Mouse (Mus musculus): ENCODE measurements at regions not wholly inside any gene's neighbourhood (a gene's known extent, or its start where the extent isn't known, plus 50 kb on each side); places are given as distances from the start of the nearest gene placed in this dataset.
A peak's percentile ranks its signal among the peaks of the same experiment; 100 is the strongest.

GRCm38 (mm10) chr9:89532435-89532834, 90.5 kb downstream of the Minar1 start:
- Histone ChIP-seq H3K4me2 (ENCODE audit: low read length) (no peak overlapping the region), H3K4me1 (ENCODE audit: control insufficient read depth, insufficient read depth, low read depth, low read length) (no peaks in the 10 kb centered on the region), H3K9ac (ENCODE audit: low read depth, low read length) (no peak overlapping the region), H3K9me3 (ENCODE audit: control insufficient read depth, low read length) (no peaks in the 10 kb centered on the region), H3K27ac (ENCODE audit: low read depth, low read length) (no peak overlapping the region), H3K27me3 (replicated peaks; ENCODE audit: control insufficient read depth, insufficient read depth, low read length) (no peaks in the 10 kb centered on the region), H3K36me3 (ENCODE audit: control insufficient read depth, insufficient read depth, low read length) (no peaks in the 10 kb centered on the region), H3K4me3 (ENCODE audit: low read length) (no peak overlapping the region)
- 82% methylated on average over 2 of the region's 2 CpGs for WGBS
- ATAC-seq, result no peak

GRCm38 (mm10) chr9:89524137-89524536, 98.8 kb downstream of the Minar1 start:
- no peak overlapping the region for H3K4me3 ChIP-seq (ENCODE audit: low read length)
- WGBS, result 79% methylated on average over 1 of the region's 1 CpGs
- H3K4me2 ChIP-seq (ENCODE audit: low read length), result no peak overlapping the region
- ATAC-seq, result peak; percentile 50
- no peaks in the 10 kb centered on the region for H3K9me3 ChIP-seq (ENCODE audit: control insufficient read depth, low read length)
- H3K27me3 ChIP-seq (replicated peaks; ENCODE audit: control insufficient read depth, insufficient read depth, low read length), result no peaks in the 10 kb centered on the region
- H3K4me1 ChIP-seq (ENCODE audit: control insufficient read depth, insufficient read depth, low read depth, low read length), result no peaks in the 10 kb centered on the region
- H3K36me3 ChIP-seq (ENCODE audit: control insufficient read depth, insufficient read depth, low read length), result no peaks in the 10 kb centered on the region
- no peak overlapping the region for H3K9ac ChIP-seq (ENCODE audit: low read depth, low read length)
- H3K27ac ChIP-seq (ENCODE audit: low read depth, low read length), result no peak overlapping the region

- Histone ChIP-seq H3K9ac (ENCODE audit: low read depth, low read length) (no peak overlapping the region), H3K9me3 (ENCODE audit: control insufficient read depth, low read length) (no peaks in the 10 kb centered on the region), H3K4me2 (ENCODE audit: low read length) (no peak overlapping the region), H3K36me3 (ENCODE audit: control insufficient read depth, insufficient read depth, low read length) (no peaks in the 10 kb centered on the region), H3K4me1 (ENCODE audit: control insufficient read depth, insufficient read depth, low read depth, low read length) (no peaks in the 10 kb centered on the region), H3K4me3 (ENCODE audit: low read length) (no peak overlapping the region), H3K27ac (ENCODE audit: low read depth, low read length) (no peak overlapping the region), H3K27me3 (replicated peaks; ENCODE audit: control insufficient read depth, insufficient read depth, low read length) (no peaks in the 10 kb centered on the region)
- 53% methylated on average over 3 of the region's 3 CpGs for WGBS
- ATAC-seq, result peak; percentile 74
These were observed 99.2 kb downstream of the Minar1 start for GRCm38 (mm10) chr9:89523705-89524104.

- Histone ChIP-seq H3K4me3 (ENCODE audit: low read length) (no peak overlapping the region), H3K27ac (ENCODE audit: low read depth, low read length) (no peak overlapping the region), H3K9me3 (ENCODE audit: control insufficient read depth, low read length) (no peaks in the 10 kb centered on the region), H3K9ac (ENCODE audit: low read depth, low read length) (no peak overlapping the region), H3K36me3 (ENCODE audit: control insufficient read depth, insufficient read depth, low read length) (no peaks in the 10 kb centered on the region), H3K4me1 (ENCODE audit: control insufficient read depth, insufficient read depth, low read depth, low read length) (no peaks in the 10 kb centered on the region), H3K4me2 (ENCODE audit: low read length) (no peak overlapping the region), H3K27me3 (replicated peaks; ENCODE audit: control insufficient read depth, insufficient read depth, low read length) (no peaks in the 10 kb centered on the region)
- ATAC-seq, result no peak
- 89% methylated on average over 6 of the region's 6 CpGs for WGBS
These were observed 114.4 kb downstream of the Minar1 start for GRCm38 (mm10) chr9:89508407-89509101.

- Histone ChIP-seq H3K4me2 (ENCODE audit: low read length) (no peak overlapping the region), H3K27me3 (replicated peaks; ENCODE audit: control insufficient read depth, insufficient read depth, low read length) (no peaks in the 10 kb centered on the region), H3K9ac (ENCODE audit: low read depth, low read length) (no peak overlapping the region), H3K4me3 (ENCODE audit: low read length) (no peak overlapping the region), H3K9me3 (ENCODE audit: control insufficient read depth, low read length) (no peaks in the 10 kb centered on the region), H3K36me3 (ENCODE audit: control insufficient read depth, insufficient read depth, low read length) (no peaks in the 10 kb centered on the region), H3K4me1 (ENCODE audit: control insufficient read depth, insufficient read depth, low read depth, low read length) (peaks cover 2% of the 10 kb centered on the region), H3K27ac (ENCODE audit: low read depth, low read length) (no peak overlapping the region)
- 90% methylated on average over 2 of the region's 2 CpGs for WGBS
- ATAC-seq, result no peak
These were observed 120.8 kb downstream of the Minar1 start for GRCm38 (mm10) chr9:89502083-89502482.

GRCm38 (mm10) chr9:89497399-89497749, 125.6 kb downstream of the Minar1 start:
- peak; percentile 66 for ATAC-seq
- Histone ChIP-seq H3K27me3 (replicated peaks; ENCODE audit: control insufficient read depth, insufficient read depth, low read length) (no peaks in the 10 kb centered on the region), H3K36me3 (ENCODE audit: control insufficient read depth, insufficient read depth, low read length) (no peaks in the 10 kb centered on the region), H3K4me1 (ENCODE audit: control insufficient read depth, insufficient read depth, low read depth, low read length) (peaks cover 3% of the 10 kb centered on the region), H3K4me2 (ENCODE audit: low read length) (peak overlapping the region; percentile 1; the same call in 1 of the 2 replicates), H3K9ac (ENCODE audit: low read depth, low read length) (no peak overlapping the region), H3K9me3 (ENCODE audit: control insufficient read depth, low read length) (no peaks in the 10 kb centered on the region), H3K4me3 (ENCODE audit: low read length) (no peak overlapping the region), H3K27ac (ENCODE audit: low read depth, low read length) (peak overlapping the region; percentile 65)
- 12% methylated on average over 7 of the region's 7 CpGs for WGBS

- Histone ChIP-seq H3K27ac (ENCODE audit: low read depth, low read length) (peak overlapping the region; percentile 65), H3K4me1 (ENCODE audit: control insufficient read depth, insufficient read depth, low read depth, low read length) (peaks cover 3% of the 10 kb centered on the region), H3K9me3 (ENCODE audit: control insufficient read depth, low read length) (no peaks in the 10 kb centered on the region), H3K4me3 (ENCODE audit: low read length) (no peak overlapping the region), H3K9ac (ENCODE audit: low read depth, low read length) (no peak overlapping the region), H3K27me3 (replicated peaks; ENCODE audit: control insufficient read depth, insufficient read depth, low read length) (no peaks in the 10 kb centered on the region), H3K36me3 (ENCODE audit: control insufficient read depth, insufficient read depth, low read length) (no peaks in the 10 kb centered on the region), H3K4me2 (ENCODE audit: low read length) (peak overlapping the region; percentile 1; the same call in 1 of the 2 replicates)
- 25% methylated on average over 14 of the region's 14 CpGs for WGBS
- ATAC-seq, result peak; percentile 77
These were observed 126.1 kb downstream of the Minar1 start for GRCm38 (mm10) chr9:89496729-89497398.

GRCm38 (mm10) chr9:89487601-89488000, 135.3 kb downstream of the Minar1 start:
- WGBS, result 80% methylated on average over 4 of the region's 4 CpGs
- no peaks in the 10 kb centered on the region for H3K27me3 ChIP-seq (replicated peaks; ENCODE audit: control insufficient read depth, insufficient read depth, low read length)

GRCm38 (mm10) chr9:89479406-89479805, 143.5 kb downstream of the Minar1 start:
- Histone ChIP-seq H3K27ac (ENCODE audit: low read depth, low read length) (no peak overlapping the region), H3K9me3 (ENCODE audit: control insufficient read depth, low read length) (no peaks in the 10 kb centered on the region), H3K9ac (ENCODE audit: low read depth, low read length) (no peak overlapping the region), H3K27me3 (replicated peaks; ENCODE audit: control insufficient read depth, insufficient read depth, low read length) (no peaks in the 10 kb centered on the region), H3K4me1 (ENCODE audit: control insufficient read depth, insufficient read depth, low read depth, low read length) (no peaks in the 10 kb centered on the region), H3K36me3 (ENCODE audit: control insufficient read depth, insufficient read depth, low read length) (no peaks in the 10 kb centered on the region), H3K4me2 (ENCODE audit: low read length) (no peak overlapping the region), H3K4me3 (ENCODE audit: low read length) (no peak overlapping the region)
- WGBS, result 82% methylated on average over 3 of the region's 3 CpGs
- ATAC-seq, result no peak

More at GRCm38 (mm10) chr9:89487601-89488000, 135.3 kb downstream of the Minar1 start:
- ATAC-seq, result no peak
- H3K36me3 ChIP-seq (ENCODE audit: control insufficient read depth, insufficient read depth, low read length), result no peaks in the 10 kb centered on the region
- H3K9me3 ChIP-seq (ENCODE audit: control insufficient read depth, low read length), result no peaks in the 10 kb centered on the region
- no peak overlapping the region for H3K27ac ChIP-seq (ENCODE audit: low read depth, low read length)
- H3K9ac ChIP-seq (ENCODE audit: low read depth, low read length), result no peak overlapping the region
- no peak overlapping the region for H3K4me2 ChIP-seq (ENCODE audit: low read length)
- no peaks in the 10 kb centered on the region for H3K4me1 ChIP-seq (ENCODE audit: control insufficient read depth, insufficient read depth, low read depth, low read length)
- H3K4me3 ChIP-seq (ENCODE audit: low read length), result no peak overlapping the region
